Mouse (Mus musculus): Measurements from ENCODE around the gene Tmem222.

Tmem222 gene

GRCm38 (mm10) chr4:133282656-133283055 lies 5.1 kb upstream of the Tmem222 start:
- no peak for DNase-seq (ENCODE audit: low spot score)

- DNase-seq (ENCODE audit: low spot score): no peak
Measured at GRCm38 (mm10) chr4:133281951-133282481, 4.4 kb upstream of the Tmem222 start.

GRCm38 (mm10) chr4:133281513-133281912 lies 3.9 kb upstream of the Tmem222 start:
- no peak for DNase-seq (ENCODE audit: low spot score)

- no peak for DNase-seq (ENCODE audit: low spot score)
Measured at GRCm38 (mm10) chr4:133278482-133278881, 890 bp upstream of the Tmem222 start.

- no peak for DNase-seq (ENCODE audit: low spot score)
Measured at GRCm38 (mm10) chr4:133278067-133278466, 475 bp upstream of the Tmem222 start.

- DNase-seq (ENCODE audit: low spot score): no peak
Measured at GRCm38 (mm10) chr4:133270929-133271328, 6.7 kb downstream of the Tmem222 start.

- peak; percentile 84 for DNase-seq (ENCODE audit: low spot score)
Measured at GRCm38 (mm10) chr4:133269596-133269995, 8.0 kb downstream of the Tmem222 start.

GRCm38 (mm10) chr4:133268931-133269330 lies 8.7 kb downstream of the Tmem222 start:
- no peak for DNase-seq (ENCODE audit: low spot score)

- peak; percentile 66 for DNase-seq (ENCODE audit: low spot score)
Measured at GRCm38 (mm10) chr4:133266248-133266880, 11.2 kb downstream of the Tmem222 start.

- DNase-seq (ENCODE audit: low spot score): no peak
Measured at GRCm38 (mm10) chr4:133265759-133266158, 11.8 kb downstream of the Tmem222 start.

GRCm38 (mm10) chr4:133265297-133265696 lies 12.3 kb downstream of the Tmem222 start:
- no peak for DNase-seq (ENCODE audit: low spot score)

- no peak for DNase-seq (ENCODE audit: low spot score)
Measured at GRCm38 (mm10) chr4:133264559-133264958, 13.0 kb downstream of the Tmem222 start.

GRCm38 (mm10) chr4:133263756-133264155 lies 13.8 kb downstream of the Tmem222 start:
- DNase-seq (ENCODE audit: low spot score): no peak

GRCm38 (mm10) chr4:133262882-133263281 lies 14.7 kb downstream of the Tmem222 start, which contains the start of gene Sytl1:
Gene Sytl1, minus strand, starts transcription at chr4:133263113.
- DNase-seq (ENCODE audit: low spot score): no peak

GRCm38 (mm10) chr4:133262375-133262765 lies 15.2 kb downstream of the Tmem222 start:
- DNase-seq (ENCODE audit: low spot score): no peak

GRCm38 (mm10) chr4:133261641-133262374 lies 15.8 kb downstream of the Tmem222 start:
- DNase-seq (ENCODE audit: low spot score): no peak

GRCm38 (mm10) chr4:133257798-133258408 lies 19.7 kb downstream of the Tmem222 start:
- no peak for DNase-seq (ENCODE audit: low spot score)

- no peak for DNase-seq (ENCODE audit: low spot score)
Measured at GRCm38 (mm10) chr4:133257230-133257629, 20.4 kb downstream of the Tmem222 start.

- DNase-seq (ENCODE audit: low spot score): no peak
Measured at GRCm38 (mm10) chr4:133256820-133257219, 20.8 kb downstream of the Tmem222 start.

GRCm38 (mm10) chr4:133255392-133255791 lies 22.2 kb downstream of the Tmem222 start:
- DNase-seq (ENCODE audit: low spot score): no peak

GRCm38 (mm10) chr4:133253412-133253811 lies 24.2 kb downstream of the Tmem222 start:
- peak; percentile 33 for DNase-seq (ENCODE audit: low spot score)

- DNase-seq (ENCODE audit: low spot score): no peak
Measured at GRCm38 (mm10) chr4:133252089-133252488, 25.5 kb downstream of the Tmem222 start.

GRCm38 (mm10) chr4:133251214-133251613 lies 26.4 kb downstream of the Tmem222 start:
- no peak for DNase-seq (ENCODE audit: low spot score)
